Mouse (Mus musculus) MEL (cell line): ENCODE measurements around the gene Stradb. TPM values are rescaled to one million over a fixed set of nuclear protein-coding genes. Genes with fewer than 3 reads are reported as not detected.
A peak's percentile ranks its signal among the peaks of the same experiment; 100 is the strongest.

Experiments
- DNase-seq: peaks from one replicate; pipeline ENCODE4 v3.0.0; 2011; ENCODE audit warnings: low read depth, low spot score
- H3K27ac ChIP-seq: 2 replicates; pipeline ENCODE4 v1.5.1; 2012; ENCODE audit warnings: low read depth, mild to moderate bottlenecking, control low read depth, low read length, moderate library complexity; ENCODE audit not compliant: control insufficient read depth
- H3K27me3 ChIP-seq, 2 experiments: fragments of 150-350 bp in 1 of 2; sonication (generic) in 1 of 2; 2 replicates each; pipeline ENCODE4 v1.6.1; 2012; ENCODE audit warnings: low read length in 2 of 2, mild to moderate bottlenecking in 2 of 2, improper control_type of control experiment in 1 of 2, moderate library complexity in 1 of 2; ENCODE audit not compliant: insufficient read depth in 2 of 2, control insufficient read depth in 1 of 2
- H3K36me3 ChIP-seq, 2 experiments: 2 replicates each; pipeline ENCODE4 v1.6.1; 2012 to 2014; ENCODE audit warnings: low read length in 2 of 2, improper control_type of control experiment in 1 of 2, inconsistent platforms in 1 of 2, mild to moderate bottlenecking in 1 of 2; ENCODE audit not compliant: insufficient read depth in 2 of 2, control insufficient read depth in 1 of 2
- H3K4me1 ChIP-seq, 2 experiments: fragments of 150-350 bp in 1 of 2; sonication (generic) in 1 of 2; 2 replicates each; pipeline ENCODE4 v1.6.1; 2012; ENCODE audit warnings: low read length in 2 of 2, improper control_type of control experiment in 1 of 2, mild to moderate bottlenecking in 1 of 2; ENCODE audit not compliant: insufficient read depth in 2 of 2, control insufficient read depth in 1 of 2
- H3K4me3 ChIP-seq, 2 experiments: fragments of 150-350 bp in 1 of 2; sonication (generic) in 1 of 2; 2 replicates each; pipeline ENCODE4 v1.5.1; 2012; ENCODE audit warnings: low read depth in 2 of 2, low read length in 2 of 2, mild to moderate bottlenecking in 2 of 2, moderate library complexity in 2 of 2, control low read depth in 1 of 2, improper control_type of control experiment in 1 of 2; ENCODE audit not compliant: control insufficient read depth in 1 of 2, insufficient read depth in 1 of 2
- H3K79me2 ChIP-seq: 2 replicates; pipeline ENCODE4 v1.6.1; 2012; ENCODE audit warnings: mild to moderate bottlenecking, low read length, moderate library complexity; ENCODE audit not compliant: control insufficient read depth, poor library complexity, insufficient read depth
- H3K9ac ChIP-seq: 2 replicates; pipeline ENCODE4 v1.6.1; 2012; ENCODE audit warnings: low read depth, mild to moderate bottlenecking, control low read depth, low read length, moderate library complexity; ENCODE audit not compliant: control insufficient read depth, poor library complexity, severe bottlenecking
- H3K9me3 ChIP-seq: fragments of 150-350 bp; sonication (generic); replicated peaks from 2 replicates; pipeline ENCODE4 v1.6.1; 2012; ENCODE audit warnings: mild to moderate bottlenecking, low read length, improper control_type of control experiment, moderate library complexity; ENCODE audit not compliant: insufficient read depth
- BHLHE40 ChIP-seq: IDR thresholded peaks from 2 replicates; pipeline ENCODE4 v1.6.1; 2012; ENCODE audit warnings: low read depth, mild to moderate bottlenecking, inconsistent platforms, low read length, improper control_type of control experiment, borderline replicate concordance
- CHD1 ChIP-seq: IDR thresholded peaks from 2 replicates; pipeline ENCODE4 v1.6.1; 2012; ENCODE audit warnings: low read depth, mild to moderate bottlenecking, inconsistent platforms, low read length, improper control_type of control experiment
- CHD2 ChIP-seq: IDR thresholded peaks from 2 replicates; pipeline ENCODE4 v1.6.1; 2011; ENCODE audit warnings: low read length, improper control_type of control experiment
- CTCF ChIP-seq, 3 experiments: IDR thresholded peaks in 2 of 3; conservative IDR thresholded peaks in 1 of 3; 2 replicates each; pipeline ENCODE4 v1.5.1; 2011 to 2012; ENCODE audit warnings: low read length in 3 of 3, low read depth in 2 of 3, mild to moderate bottlenecking in 2 of 3, improper control_type of control experiment in 1 of 3, inconsistent platforms in 1 of 3, mixed read lengths in 1 of 3, moderate library complexity in 1 of 3; ENCODE audit not compliant: control insufficient read depth in 1 of 3, insufficient read depth in 1 of 3, poor library complexity in 1 of 3, severe bottlenecking in 1 of 3
- ETS1 ChIP-seq: IDR thresholded peaks from 2 replicates; pipeline ENCODE4 v1.6.1; 2012; ENCODE audit warnings: low read depth, mild to moderate bottlenecking, inconsistent platforms, low read length, improper control_type of control experiment, moderate library complexity
- GABPA ChIP-seq: IDR thresholded peaks from 2 replicates; pipeline ENCODE4 v1.6.1; 2012; ENCODE audit warnings: low read depth, mild to moderate bottlenecking, inconsistent platforms, low read length, improper control_type of control experiment, moderate library complexity
- GATA1 ChIP-seq: IDR thresholded peaks from 2 replicates; pipeline ENCODE4 v1.6.1; 2011; ENCODE audit warnings: low read depth, low read length, improper control_type of control experiment
- HCFC1 ChIP-seq: IDR thresholded peaks from 2 replicates; pipeline ENCODE4 v1.6.1; 2012; ENCODE audit warnings: low read depth, mild to moderate bottlenecking, inconsistent platforms, low read length, improper control_type of control experiment, moderate library complexity
- MAFK ChIP-seq: IDR thresholded peaks from 2 replicates; pipeline ENCODE4 v1.6.1; 2011; ENCODE audit warnings: low read depth, mild to moderate bottlenecking, low read length, improper control_type of control experiment, borderline replicate concordance
- MAX ChIP-seq: IDR thresholded peaks from 2 replicates; pipeline ENCODE4 v1.6.1; 2011; ENCODE audit warnings: low read length, improper control_type of control experiment
- MXI1 ChIP-seq: IDR thresholded peaks from 2 replicates; pipeline ENCODE4 v1.6.1; 2011; ENCODE audit warnings: mild to moderate bottlenecking, low read depth, low read length, improper control_type of control experiment
- MYB ChIP-seq: IDR thresholded peaks from 2 replicates; pipeline ENCODE4 v1.6.1; 2011; ENCODE audit warnings: mild to moderate bottlenecking, low read depth, low read length, improper control_type of control experiment
- NELFE ChIP-seq: IDR thresholded peaks from 2 replicates; pipeline ENCODE4 v1.6.1; 2011; ENCODE audit warnings: low read depth, low read length, improper control_type of control experiment
- NRF1 ChIP-seq: IDR thresholded peaks from 2 replicates; pipeline ENCODE4 v1.6.1; 2014; ENCODE audit warnings: low read depth, mild to moderate bottlenecking, inconsistent platforms, low read length, improper control_type of control experiment, moderate library complexity; ENCODE audit not compliant: poor library complexity, insufficient read depth, severe bottlenecking
- POLR2A ChIP-seq, 2 experiments: IDR thresholded peaks; 2 replicates each; pipeline ENCODE4 v1.6.1; 2011 to 2012; ENCODE audit warnings: low read length in 2 of 2, mild to moderate bottlenecking in 2 of 2, control low read depth in 1 of 2, improper control_type of control experiment in 1 of 2, low read depth in 1 of 2, moderate library complexity in 1 of 2; ENCODE audit not compliant: control insufficient read depth in 1 of 2, insufficient read depth in 1 of 2, poor library complexity in 1 of 2
- POLR2AphosphoS5 ChIP-seq: IDR thresholded peaks from 2 replicates; pipeline ENCODE4 v1.6.1; 2012; ENCODE audit warnings: low read depth, borderline replicate concordance, mild to moderate bottlenecking, inconsistent platforms, low read length, moderate library complexity, mixed read lengths
- RAD21 ChIP-seq: IDR thresholded peaks from 2 replicates; pipeline ENCODE4 v1.6.1; 2011; ENCODE audit warnings: mild to moderate bottlenecking, low read depth, low read length, improper control_type of control experiment
- SMC3 ChIP-seq: IDR thresholded peaks from 2 replicates; pipeline ENCODE4 v1.6.1; 2011; ENCODE audit warnings: low read depth, low read length, improper control_type of control experiment
- TBP ChIP-seq: IDR thresholded peaks from 2 replicates; pipeline ENCODE4 v1.8.0; 2011; ENCODE audit warnings: low read depth, low read length, improper control_type of control experiment
- USF1 ChIP-seq: IDR thresholded peaks from 2 replicates; pipeline ENCODE4 v1.6.1; 2014; ENCODE audit warnings: low read depth, mild to moderate bottlenecking, inconsistent platforms, low read length, improper control_type of control experiment, moderate library complexity
- USF2 ChIP-seq, 2 experiments: IDR thresholded peaks; 2 replicates each; pipeline ENCODE4 v1.6.1; 2011 to 2012; ENCODE audit warnings: improper control_type of control experiment in 2 of 2, low read length in 2 of 2, borderline replicate concordance in 1 of 2, inconsistent platforms in 1 of 2, low read depth in 1 of 2, mild to moderate bottlenecking in 1 of 2; ENCODE audit not compliant: insufficient read depth in 1 of 2
- ZC3H11A ChIP-seq: IDR thresholded peaks from 2 replicates; pipeline ENCODE4 v1.6.1; 2012; ENCODE audit warnings: low read depth, mild to moderate bottlenecking, inconsistent platforms, low read length, improper control_type of control experiment
- ZKSCAN1 ChIP-seq: IDR thresholded peaks from 2 replicates; pipeline ENCODE4 v1.6.1; 2012; ENCODE audit warnings: low read depth, mild to moderate bottlenecking, inconsistent platforms, low read length, improper control_type of control experiment, moderate library complexity
- ZMIZ1 ChIP-seq: IDR thresholded peaks from 2 replicates; pipeline ENCODE4 v1.6.1; 2012; ENCODE audit warnings: low read depth, mild to moderate bottlenecking, inconsistent platforms, low read length, improper control_type of control experiment, moderate library complexity
- ZNF384 ChIP-seq: IDR thresholded peaks from 2 replicates; pipeline ENCODE4 v1.6.1; 2012; ENCODE audit warnings: low read depth, mild to moderate bottlenecking, inconsistent platforms, low read length, improper control_type of control experiment
- polyA plus RNA-seq, 2 experiments: library from polyadenylated mRNA; stranded (reverse) in 1 of 2; unstranded in 1 of 2; fragments of >175 nt in 1 of 2; fragments of >200 nt in 1 of 2; gene quantifications; 2 replicates each; pipeline versions ENCODE4 v1.2.1 to v1.2.4; 2012; ENCODE audit warnings: low replicate concordance in 2 of 2, low read depth in 1 of 2; ENCODE audit not compliant: insufficient read length in 2 of 2, insufficient read depth in 1 of 2, missing spikeins in 1 of 2
- total RNA-seq: library from RNA; depleted of rRNA; stranded (reverse); fragments of 300-350 nt; gene quantifications from 2 replicates; pipeline ENCODE4 v1.2.3, GENCODE M21; 2012

The Stradb gene
- total and polyA plus RNA-seq, 3 experiments: 4.2 to 11.1 TPM; not detected in 1

- H3K27ac ChIP-seq: no peak overlapping the region
- H3K4me3 ChIP-seq: no peak overlapping the region
- no peaks in the 10 kb centered on the region for H3K27me3 ChIP-seq
- H3K9me3 ChIP-seq: no peaks in the 10 kb centered on the region
- no peaks in the 10 kb centered on the region; a peak in 1 of 4 replicates for H3K4me1 ChIP-seq
- peaks cover 2 to 7% of the 10 kb centered on the region in 2 experiments; a peak in 3 of 4 replicates for H3K36me3 ChIP-seq
- TF ChIP-seq MXI1 (no peak), NELFE (no peak), CHD1 (no peak), POLR2AphosphoS5 (no peak), TBP (no peak), ZMIZ1 (no peak), ZKSCAN1 (no peak), POLR2A (IDR thresholded peaks at IDR 0.05; ENCODE audit: control insufficient read depth in 1 of 2, insufficient read depth in 1 of 2, low read depth in 1 of 2, low read length in 2 of 2, poor library complexity in 1 of 2) (no peak), NRF1 (no peak), MAFK (no peak)
- peak; percentile 28 for DNase-seq
- H3K9ac ChIP-seq: no peak overlapping the region
- H3K79me2 ChIP-seq: no peaks in the 10 kb centered on the region
Observed at GRCm38 (mm10) chr1:58995313-58995712, 22.0 kb downstream of the Stradb start.

DNA sequence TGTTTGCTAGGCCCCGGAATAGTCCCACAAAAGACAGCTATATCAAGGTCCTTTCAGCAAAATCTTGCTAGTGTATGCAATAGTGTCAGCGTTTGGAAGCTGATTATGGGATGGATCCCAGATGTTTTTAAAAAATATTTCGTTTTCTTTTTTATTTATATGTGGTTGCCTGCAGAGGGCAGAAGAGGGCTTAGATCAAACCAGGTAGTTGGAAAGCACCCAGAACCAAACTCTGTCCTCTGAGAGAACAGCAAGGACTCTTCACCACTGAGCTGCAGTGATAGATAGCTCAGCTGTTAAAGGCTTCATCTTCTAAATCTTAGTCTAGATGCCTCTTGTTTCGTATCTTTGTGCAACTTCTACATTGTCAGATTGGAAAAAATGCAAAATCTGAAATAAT, 35.9 kb downstream of the Stradb start:
- DNase-seq: peak; percentile 64
- Histone ChIP-seq H3K27ac (no peak overlapping the region), H3K4me1 (no peaks in the 10 kb centered on the region), H3K9me3 (no peaks in the 10 kb centered on the region), H3K36me3 (no peaks in the 10 kb centered on the region), H3K27me3 (peaks cover 7 to 33% of the 10 kb centered on the region in 2 experiments), H3K79me2 (no peaks in the 10 kb centered on the region), H3K4me3 (no peak overlapping the region), H3K9ac (no peak overlapping the region)
- TF ChIP-seq CTCF (IDR thresholded peaks at IDR 0.05 in 2 of 3, conservative IDR thresholded peaks at IDR 0.05 in 1 of 3; ENCODE audit: control insufficient read depth in 1 of 3, insufficient read depth in 1 of 3, low read depth in 2 of 3, low read length in 3 of 3, poor library complexity in 1 of 3, severe bottlenecking in 1 of 3): peak in 2 of 3 experiments; percentile 25 to 52; a peak in 3 of 6 replicates
- peak; percentile 48 for TF ChIP-seq SMC3
- TF ChIP-seq ETS1: no peak
- peak; percentile 48 for TF ChIP-seq ZC3H11A
- peak; percentile 53 for TF ChIP-seq RAD21

- TF ChIP-seq POLR2A (IDR thresholded peaks at IDR 0.05; ENCODE audit: control insufficient read depth in 1 of 2, insufficient read depth in 1 of 2, low read depth in 1 of 2, low read length in 2 of 2, poor library complexity in 1 of 2) (no peak), CHD2 (no peak), HCFC1 (no peak), GABPA (no peak), MAX (no peak), POLR2AphosphoS5 (no peak), GATA1 (no peak), MYB (no peak), ZNF384 (no peak), ZMIZ1 (no peak), USF2 (IDR thresholded peaks at IDR 0.05; ENCODE audit: borderline replicate concordance in 1 of 2, insufficient read depth in 1 of 2, low read depth in 1 of 2, low read length in 2 of 2) (no peak), USF1 (no peak), RAD21 (no peak), ETS1 (no peak), NRF1 (no peak), NELFE (no peak), BHLHE40 (no peak), CHD1 (no peak)
- no peaks in the 10 kb centered on the region for H3K79me2 ChIP-seq
- no peaks in the 10 kb centered on the region for H3K9me3 ChIP-seq
- no peak for DNase-seq
- H3K27ac ChIP-seq: no peak overlapping the region
- no peaks in the 10 kb centered on the region for H3K36me3 ChIP-seq
- H3K27me3 ChIP-seq: peaks cover 11 to 13% of the 10 kb centered on the region in 2 experiments
- no peak overlapping the region for H3K4me3 ChIP-seq
- H3K4me1 ChIP-seq: no peaks in the 10 kb centered on the region
- no peak overlapping the region for H3K9ac ChIP-seq
Observed at GRCm38 (mm10) chr1:59021556-59021955, 48.2 kb downstream of the Stradb start.
